Mouse (Mus musculus): ENCODE results near the gene Klhl33. TPM values are rescaled to one million over a fixed set of nuclear protein-coding genes. Genes with fewer than 3 reads are reported as not detected.
A peak's percentile ranks its signal among the peaks of the same experiment; 100 is the strongest.

Gene Klhl33
- polyA plus RNA-seq, 1 experiment from 2014 or later = 0.12 TPM

GRCm38 (mm10) chr14:50896747-50897373, 447 bp downstream of the Klhl33 start:
- Histone ChIP-seq H3K27me3 (peaks cover 16% of the 10 kb centered on the region), H3K4me3 (peak overlapping the region; percentile 50), H3K36me3 (ENCODE audit: poor library complexity, severe bottlenecking) (no peaks in the 10 kb centered on the region), H3K4me2 (peak overlapping the region; percentile 83), H3K9me3 (replicated peaks) (no peaks in the 10 kb centered on the region), H3K27ac (no peak overlapping the region), H3K9ac (peak overlapping the region; percentile 66), H3K4me1 (peaks cover 12% of the 10 kb centered on the region)
- WGBS = 17% methylated on average over 23 of the region's 23 CpGs
- peak; percentile 78; the same call in 1 of the 2 replicates for ATAC-seq

- peak; percentile 41; the same call in 1 of the 2 replicates for ATAC-seq
- Histone ChIP-seq H3K4me1 (peaks cover 12% of the 10 kb centered on the region), H3K27me3 (peaks cover 16% of the 10 kb centered on the region), H3K4me3 (peak overlapping the region; percentile 50), H3K9ac (peak overlapping the region; percentile 66), H3K9me3 (replicated peaks) (no peaks in the 10 kb centered on the region), H3K36me3 (ENCODE audit: poor library complexity, severe bottlenecking) (no peaks in the 10 kb centered on the region), H3K27ac (no peak overlapping the region), H3K4me2 (peak overlapping the region; percentile 83)
- 18% methylated on average over 19 of the region's 19 CpGs for WGBS
Measured at GRCm38 (mm10) chr14:50895985-50896746, 1.1 kb downstream of the Klhl33 start.

- no peaks in the 10 kb centered on the region for H3K9me3 ChIP-seq (replicated peaks)
Measured at GRCm38 (mm10) chr14:50895407-50895806, 1.9 kb downstream of the Klhl33 start.

GRCm38 (mm10) chr14:50892541-50893459, 4.5 kb downstream of the Klhl33 start:
- WGBS = 84% methylated on average over 22 of the region's 22 CpGs
- no peaks in the 10 kb centered on the region for H3K36me3 ChIP-seq (ENCODE audit: poor library complexity, severe bottlenecking)
- peaks cover 12% of the 10 kb centered on the region for H3K4me1 ChIP-seq
- no peak overlapping the region for H3K4me2 ChIP-seq
- H3K9me3 ChIP-seq (replicated peaks) = no peaks in the 10 kb centered on the region
- H3K9ac ChIP-seq = no peak overlapping the region
- no peak for ATAC-seq
- H3K4me3 ChIP-seq = no peak overlapping the region
- no peak overlapping the region for H3K27ac ChIP-seq
- H3K27me3 ChIP-seq = peaks cover 12% of the 10 kb centered on the region

More at GRCm38 (mm10) chr14:50895407-50895806, 1.9 kb downstream of the Klhl33 start:
- no peak for ATAC-seq
- Histone ChIP-seq H3K4me3 (no peak overlapping the region), H3K4me2 (no peak overlapping the region), H3K27ac (no peak overlapping the region), H3K4me1 (peaks cover 12% of the 10 kb centered on the region), H3K27me3 (peaks cover 16% of the 10 kb centered on the region), H3K9ac (no peak overlapping the region), H3K36me3 (ENCODE audit: poor library complexity, severe bottlenecking) (no peaks in the 10 kb centered on the region)

GRCm38 (mm10) chr14:50892091-50892490, 5.2 kb downstream of the Klhl33 start:
- H3K27me3 ChIP-seq = peaks cover 5% of the 10 kb centered on the region
- H3K4me2 ChIP-seq = no peak overlapping the region
- no peak overlapping the region for H3K4me3 ChIP-seq
- no peak overlapping the region for H3K27ac ChIP-seq
- H3K36me3 ChIP-seq (ENCODE audit: poor library complexity, severe bottlenecking) = no peaks in the 10 kb centered on the region
- no peak overlapping the region for H3K9ac ChIP-seq
- no peak for ATAC-seq
- H3K9me3 ChIP-seq (replicated peaks) = no peaks in the 10 kb centered on the region
- 85% methylated on average over 7 of the region's 7 CpGs for WGBS
- peaks cover 10% of the 10 kb centered on the region for H3K4me1 ChIP-seq

- H3K4me2 ChIP-seq = no peak overlapping the region
- H3K4me1 ChIP-seq = peaks cover 5% of the 10 kb centered on the region
- WGBS = 95% methylated on average over 8 of the region's 8 CpGs
- peaks cover 3% of the 10 kb centered on the region for H3K27me3 ChIP-seq
- ATAC-seq = no peak
- H3K9me3 ChIP-seq (replicated peaks) = no peaks in the 10 kb centered on the region
- H3K36me3 ChIP-seq (ENCODE audit: poor library complexity, severe bottlenecking) = no peaks in the 10 kb centered on the region
- H3K9ac ChIP-seq = no peak overlapping the region
- H3K27ac ChIP-seq = no peak overlapping the region
- H3K4me3 ChIP-seq = no peak overlapping the region
Measured at GRCm38 (mm10) chr14:50891621-50892020, 5.7 kb downstream of the Klhl33 start.

- no peak overlapping the region for H3K4me3 ChIP-seq
- no peaks in the 10 kb centered on the region for H3K4me1 ChIP-seq
- no peak for ATAC-seq
- H3K27ac ChIP-seq = no peak overlapping the region
- WGBS = 90% methylated on average over 6 of the region's 6 CpGs
- no peak overlapping the region for H3K4me2 ChIP-seq
- no peaks in the 10 kb centered on the region for H3K27me3 ChIP-seq
- no peaks in the 10 kb centered on the region for H3K36me3 ChIP-seq (ENCODE audit: poor library complexity, severe bottlenecking)
- H3K9me3 ChIP-seq (replicated peaks) = no peaks in the 10 kb centered on the region
- no peak overlapping the region for H3K9ac ChIP-seq
Measured at GRCm38 (mm10) chr14:50876236-50876950, 20.9 kb downstream of the Klhl33 start.

GRCm38 (mm10) chr14:50875591-50876230, 21.6 kb downstream of the Klhl33 start:
- H3K27ac ChIP-seq = no peak overlapping the region
- H3K4me2 ChIP-seq = no peak overlapping the region
- ATAC-seq = no peak
- H3K9me3 ChIP-seq (replicated peaks) = no peaks in the 10 kb centered on the region
- no peak overlapping the region for H3K4me3 ChIP-seq
- no peak overlapping the region for H3K9ac ChIP-seq
- WGBS = 80% methylated on average over 6 of the region's 6 CpGs
- H3K27me3 ChIP-seq = no peaks in the 10 kb centered on the region
- H3K36me3 ChIP-seq (ENCODE audit: poor library complexity, severe bottlenecking) = no peaks in the 10 kb centered on the region
- H3K4me1 ChIP-seq = peaks cover 3% of the 10 kb centered on the region

GRCm38 (mm10) chr14:50875175-50875574, 22.1 kb downstream of the Klhl33 start:
- no peak overlapping the region for H3K4me3 ChIP-seq
- H3K9me3 ChIP-seq (replicated peaks) = no peaks in the 10 kb centered on the region
- H3K36me3 ChIP-seq (ENCODE audit: poor library complexity, severe bottlenecking) = no peaks in the 10 kb centered on the region
- H3K27ac ChIP-seq = no peak overlapping the region
- H3K27me3 ChIP-seq = no peaks in the 10 kb centered on the region
- 91% methylated on average over 3 of the region's 3 CpGs for WGBS
- no peak for ATAC-seq
- H3K4me2 ChIP-seq = no peak overlapping the region
- H3K9ac ChIP-seq = no peak overlapping the region
- H3K4me1 ChIP-seq = peaks cover 6% of the 10 kb centered on the region

GRCm38 (mm10) chr14:50871284-50871683, 26.0 kb downstream of the Klhl33 start:
- Histone ChIP-seq H3K36me3 (ENCODE audit: poor library complexity, severe bottlenecking) (no peaks in the 10 kb centered on the region), H3K9ac (no peak overlapping the region), H3K4me2 (0 out of 2 replicates have a peak overlapping the region, but pooled peaks have one; percentile 68), H3K9me3 (replicated peaks) (no peaks in the 10 kb centered on the region), H3K27me3 (no peaks in the 10 kb centered on the region), H3K4me1 (peaks cover 9% of the 10 kb centered on the region), H3K27ac (no peak overlapping the region), H3K4me3 (no peak overlapping the region)
- WGBS = 86% methylated on average over 2 of the region's 2 CpGs
- no peak for ATAC-seq

- Histone ChIP-seq H3K4me2 (peak overlapping the region; percentile 68), H3K36me3 (ENCODE audit: poor library complexity, severe bottlenecking) (no peaks in the 10 kb centered on the region), H3K9ac (peak overlapping the region; percentile 66), H3K27ac (no peak overlapping the region), H3K9me3 (replicated peaks) (no peaks in the 10 kb centered on the region), H3K4me3 (peak overlapping the region; percentile 50), H3K27me3 (no peaks in the 10 kb centered on the region), H3K4me1 (peaks cover 9% of the 10 kb centered on the region)
- WGBS = 31% methylated on average over 5 of the region's 5 CpGs
- ATAC-seq = 0 out of 2 replicates have a peak, but pooled peaks have one; percentile 14
Measured at GRCm38 (mm10) chr14:50870805-50871143, 26.5 kb downstream of the Klhl33 start.
